Mouse (Mus musculus) kidney, postnatal 36 days (tissue): ENCODE measurements at regions not wholly inside any gene's neighbourhood (a gene's known extent, or its start where the extent isn't known, plus 50 kb on each side); places are given as distances from the start of the nearest gene placed in this dataset.
"Not testable (repeated sequence)": the region's sequence is repeated elsewhere in the genome, so short reads cannot be mapped to it uniquely, and the experiment has no call there.

Experiments
- DNase-seq, 2 experiments: peaks; one replicate each; pipeline ENCODE4 v3.0.0; 2021 to 2022; ENCODE audit warnings: mixed read lengths in 2 of 2

GRCm38 (mm10) chr7:129689464-129689863 lies 97.8 kb downstream of the Wdr11 start:
- DNase-seq: no peak

GRCm38 (mm10) chr7:129690868-129691267 lies 99.2 kb downstream of the Wdr11 start:
- DNase-seq: no peak

GRCm38 (mm10) chr7:129691619-129692071 lies 100.0 kb downstream of the Wdr11 start:
- no peak for DNase-seq

GRCm38 (mm10) chr7:129693635-129694034 lies 102.0 kb downstream of the Wdr11 start:
- DNase-seq: no peak

GRCm38 (mm10) chr7:129694168-129694567 lies 102.5 kb downstream of the Wdr11 start:
- DNase-seq: no peak

GRCm38 (mm10) chr7:129699931-129700570 lies 108.4 kb downstream of the Wdr11 start:
- no peak for DNase-seq

- DNase-seq: no peak
These were observed 135.9 kb downstream of the Wdr11 start for GRCm38 (mm10) chr7:129727559-129727958.

- no peak for DNase-seq
These were observed 138.1 kb downstream of the Wdr11 start for GRCm38 (mm10) chr7:129729709-129730238.

GRCm38 (mm10) chr7:129730785-129731352 lies 139.2 kb downstream of the Wdr11 start:
- no peak for DNase-seq

- no peak for DNase-seq
These were observed 151.0 kb downstream of the Wdr11 start for GRCm38 (mm10) chr7:129742657-129743056.

- no peak for DNase-seq
These were observed 152.4 kb downstream of the Wdr11 start for GRCm38 (mm10) chr7:129743955-129744666.

GRCm38 (mm10) chr7:129746639-129747038 lies 155.0 kb downstream of the Wdr11 start:
- no peak for DNase-seq

- no peak for DNase-seq
These were observed 159.3 kb downstream of the Wdr11 start for GRCm38 (mm10) chr7:129750936-129751335.

GRCm38 (mm10) chr7:129754737-129755136 lies 163.1 kb downstream of the Wdr11 start:
- peak in 1 of 2 experiments; percentile 9 for DNase-seq

GRCm38 (mm10) chr7:129756138-129756537 lies 164.5 kb downstream of the Wdr11 start:
- no peak for DNase-seq

- DNase-seq: no peak
These were observed 168.2 kb downstream of the Wdr11 start for GRCm38 (mm10) chr7:129759848-129760247.

GRCm38 (mm10) chr7:129760386-129760785 lies 168.7 kb downstream of the Wdr11 start:
- peak in 1 of 2 experiments; percentile 22 for DNase-seq

GRCm38 (mm10) chr7:129763754-129764153 lies 172.1 kb downstream of the Wdr11 start:
- DNase-seq: no peak

GRCm38 (mm10) chr7:129764456-129764970 lies 172.8 kb downstream of the Wdr11 start:
- DNase-seq: no peak

GRCm38 (mm10) chr7:129765681-129766080 lies 174.0 kb downstream of the Wdr11 start:
- DNase-seq: no peak

- no peak for DNase-seq
These were observed 174.6 kb downstream of the Wdr11 start for GRCm38 (mm10) chr7:129766087-129766834.

GRCm38 (mm10) chr7:129769673-129770072 lies 178.0 kb downstream of the Wdr11 start:
- not testable (repeated sequence) for DNase-seq

GRCm38 (mm10) chr7:129771876-129772275 lies 180.2 kb downstream of the Wdr11 start:
- no peak for DNase-seq
